Mouse (Mus musculus): ENCODE measurements around the gene Tnip1. TPM values are rescaled to one million over a fixed set of nuclear protein-coding genes. Genes with fewer than 3 reads are reported as not detected.

Tnip1 gene
- total and polyA plus RNA-seq, 3 experiments = 36.1 to 137 (median 67.8) TPM

GRCm38 (mm10) chr11:54924145-54924544 lies 38.6 kb downstream of the Tnip1 start:
- in situ Hi-C loops (cut with MboI; ENCODE audit: low pct_ligation_motif_present, low pct_unique_long_range_greater_than_20kb, low sequenced_read_pairs) = no loop called here
- H3K4me2 ChIP-seq (ENCODE audit: insufficient read depth, low read depth, poor library complexity, severe bottlenecking) = no peak overlapping the region
- no peaks in the 10 kb centered on the region for H3K79me2 ChIP-seq (replicated peaks; ENCODE audit: control insufficient read depth, extremely low read depth, insufficient read depth, poor library complexity, severe bottlenecking)
- dilution Hi-C loops (cut with MboI; ENCODE audit: extremely low pct_ligation_motif_present, extremely low pct_unique_long_range_greater_than_20kb, low sequenced_read_pairs) = no loop called here
- H3K4me1 ChIP-seq (ENCODE audit: control insufficient read depth in 1 of 2, insufficient read depth in 2 of 2) = peaks cover 0 to 40% of the 10 kb centered on the region in 2 experiments; a peak in 2 of 4 replicates
- no peak overlapping the region for H3K27ac ChIP-seq (ENCODE audit: insufficient read depth, low read depth)
- peaks cover 7% of the 10 kb centered on the region for H3K9me3 ChIP-seq (replicated peaks; ENCODE audit: low read length)
- H3K9ac ChIP-seq (ENCODE audit: insufficient read depth, low read depth) = no peak overlapping the region
- no peaks in the 10 kb centered on the region for H3K27me3 ChIP-seq (replicated peaks)
- no peak for TF ChIP-seq USF1 (IDR thresholded peaks at IDR 0.05; ENCODE audit: low read depth, low read length)
- TF ChIP-seq CHD1 (IDR thresholded peaks at IDR 0.05; ENCODE audit: low read depth, low read length) = no peak
- no peak for TF ChIP-seq TCF12 (IDR thresholded peaks at IDR 0.05; ENCODE audit: low read depth, low read length)
- no peak for TF ChIP-seq EP300 (IDR thresholded peaks at IDR 0.05; ENCODE audit: low read length)
- peaks cover 87 to 96% of the 10 kb centered on the region in 2 experiments for H3K36me3 ChIP-seq (replicated peaks in 1 of 2; ENCODE audit: control insufficient read depth in 1 of 2, insufficient read depth in 1 of 2, low read length in 1 of 2)
- H3K4me3 ChIP-seq (replicated peaks in 1 of 3; ENCODE audit: low read depth in 2 of 3, low read length in 2 of 3, poor library complexity in 1 of 3) = no peak overlapping the region
- DNase-seq (ENCODE audit: extremely low read depth) = no peak

GRCm38 (mm10) chr11:54922488-54922887 lies 40.2 kb downstream of the Tnip1 start:
- H3K4me2 ChIP-seq (ENCODE audit: insufficient read depth, low read depth, poor library complexity, severe bottlenecking) = no peak overlapping the region
- no peak for DNase-seq (ENCODE audit: extremely low read depth)

DNA sequence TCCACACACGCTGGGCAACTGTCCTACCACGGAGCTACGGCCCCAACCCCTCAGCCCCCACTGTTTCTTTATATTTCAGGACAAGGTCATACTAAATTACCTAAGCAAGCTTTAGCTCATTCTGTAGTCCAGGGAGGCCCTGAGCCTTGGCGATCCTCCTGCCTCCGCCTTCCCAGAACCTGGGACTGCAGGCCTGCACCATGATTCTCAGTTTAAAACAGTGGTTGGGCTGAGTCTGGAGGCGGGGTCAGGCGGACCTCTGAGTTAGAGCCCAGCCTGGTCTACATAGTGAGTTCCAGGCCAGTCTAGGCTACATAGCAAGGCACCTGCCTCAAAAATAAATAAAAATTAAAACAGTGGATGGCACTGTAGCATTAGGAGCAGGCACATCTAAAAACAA lies 40.9 kb downstream of the Tnip1 start:
- in situ Hi-C loops (cut with MboI; ENCODE audit: low pct_ligation_motif_present, low pct_unique_long_range_greater_than_20kb, low sequenced_read_pairs) = no loop called here

More at GRCm38 (mm10) chr11:54922488-54922887, 40.2 kb downstream of the Tnip1 start:
- H3K9ac ChIP-seq (ENCODE audit: insufficient read depth, low read depth) = no peak overlapping the region
- dilution Hi-C loops (cut with MboI; ENCODE audit: extremely low pct_ligation_motif_present, extremely low pct_unique_long_range_greater_than_20kb, low sequenced_read_pairs) (no loop called here), in situ Hi-C loops (cut with MboI; ENCODE audit: low pct_ligation_motif_present, low pct_unique_long_range_greater_than_20kb, low sequenced_read_pairs) (no loop called here)
- H3K36me3 ChIP-seq (replicated peaks in 1 of 2; ENCODE audit: control insufficient read depth in 1 of 2, insufficient read depth in 1 of 2, low read length in 1 of 2) = peaks cover 86 to 95% of the 10 kb centered on the region in 2 experiments
- H3K27ac ChIP-seq (ENCODE audit: insufficient read depth, low read depth) = no peak overlapping the region
- H3K27me3 ChIP-seq (replicated peaks) = no peaks in the 10 kb centered on the region
- peaks cover 10% of the 10 kb centered on the region for H3K9me3 ChIP-seq (replicated peaks; ENCODE audit: low read length)
- no peak overlapping the region for H3K4me3 ChIP-seq (replicated peaks in 1 of 3; ENCODE audit: low read depth in 2 of 3, low read length in 2 of 3, poor library complexity in 1 of 3)
- TF ChIP-seq GABPA (IDR thresholded peaks at IDR 0.05; ENCODE audit: insufficient replicate concordance, low read depth, low read length) = no peak
- TF ChIP-seq ZC3H11A (IDR thresholded peaks at IDR 0.05; ENCODE audit: low read depth, low read length) = no peak
- no peak for TF ChIP-seq CHD1 (IDR thresholded peaks at IDR 0.05; ENCODE audit: low read depth, low read length)
- TF ChIP-seq NRF1 (IDR thresholded peaks at IDR 0.05; ENCODE audit: low read depth, low read length) = no peak
- TF ChIP-seq SMC3 (IDR thresholded peaks at IDR 0.05; ENCODE audit: low read depth, low read length) = no peak
- TF ChIP-seq TCF12 (IDR thresholded peaks at IDR 0.05; ENCODE audit: low read depth, low read length) = no peak
- no peak for TF ChIP-seq IRF4 (IDR thresholded peaks at IDR 0.05; ENCODE audit: low read depth, low read length)
- TF ChIP-seq ELF1 (IDR thresholded peaks at IDR 0.05; ENCODE audit: low read depth, low read length) = no peak
- TF ChIP-seq ETS1 (conservative IDR thresholded peaks at IDR 0.05; ENCODE audit: low read depth, low read length) = no peak
- TF ChIP-seq MEF2A (IDR thresholded peaks at IDR 0.05; ENCODE audit: borderline replicate concordance, low read depth, low read length) = no peak
- no peak for TF ChIP-seq POLR2A (IDR thresholded peaks at IDR 0.05; ENCODE audit: low read depth, low read length)
- no peak for TF ChIP-seq MXI1 (IDR thresholded peaks at IDR 0.05; ENCODE audit: low read depth, low read length)
- TF ChIP-seq PAX5 (IDR thresholded peaks at IDR 0.05; ENCODE audit: low read length) = no peak
- no peaks in the 10 kb centered on the region for H3K79me2 ChIP-seq (replicated peaks; ENCODE audit: control insufficient read depth, extremely low read depth, insufficient read depth, poor library complexity, severe bottlenecking)
- peaks cover 0 to 44% of the 10 kb centered on the region in 2 experiments; a peak in 2 of 4 replicates for H3K4me1 ChIP-seq (ENCODE audit: control insufficient read depth in 1 of 2, insufficient read depth in 2 of 2)

More for the DNA sequence above, 40.9 kb downstream of the Tnip1 start:
- Histone ChIP-seq H3K4me2 (ENCODE audit: insufficient read depth, low read depth, poor library complexity, severe bottlenecking) (no peak overlapping the region), H3K27me3 (replicated peaks) (no peaks in the 10 kb centered on the region), H3K9ac (ENCODE audit: insufficient read depth, low read depth) (no peak overlapping the region), H3K4me3 (replicated peaks in 1 of 3; ENCODE audit: low read depth in 2 of 3, low read length in 2 of 3, poor library complexity in 1 of 3) (no peak overlapping the region), H3K36me3 (replicated peaks in 1 of 2; ENCODE audit: control insufficient read depth in 1 of 2, insufficient read depth in 1 of 2, low read length in 1 of 2) (peaks cover 86 to 95% of the 10 kb centered on the region in 2 experiments), H3K79me2 (replicated peaks; ENCODE audit: control insufficient read depth, extremely low read depth, insufficient read depth, poor library complexity, severe bottlenecking) (no peaks in the 10 kb centered on the region), H3K9me3 (replicated peaks; ENCODE audit: low read length) (peaks cover 10% of the 10 kb centered on the region), H3K4me1 (ENCODE audit: control insufficient read depth in 1 of 2, insufficient read depth in 2 of 2) (peaks cover 0 to 47% of the 10 kb centered on the region in 2 experiments; a peak in 2 of 4 replicates), H3K27ac (ENCODE audit: insufficient read depth, low read depth) (no peak overlapping the region)
- no peak for TF ChIP-seq HCFC1 (IDR thresholded peaks at IDR 0.05; ENCODE audit: low read depth, low read length)
- TF ChIP-seq MAFK (IDR thresholded peaks at IDR 0.05; ENCODE audit: insufficient replicate concordance, low read length) = no peak
- TF ChIP-seq EP300 (IDR thresholded peaks at IDR 0.05; ENCODE audit: low read length) = no peak
- TF ChIP-seq KAT2A (IDR thresholded peaks at IDR 0.05; ENCODE audit: insufficient replicate concordance, low read length) = no peak
- TF ChIP-seq CHD1 (IDR thresholded peaks at IDR 0.05; ENCODE audit: low read depth, low read length) = no peak
- no peak for TF ChIP-seq TCF12 (IDR thresholded peaks at IDR 0.05; ENCODE audit: low read depth, low read length)
- no peak for TF ChIP-seq PAX5 (IDR thresholded peaks at IDR 0.05; ENCODE audit: low read length)
- TF ChIP-seq RCOR1 (conservative IDR thresholded peaks at IDR 0.05; ENCODE audit: low read depth, low read length) = no peak
- TF ChIP-seq POLR2A (IDR thresholded peaks at IDR 0.05; ENCODE audit: low read depth, low read length) = no peak
- no peak for TF ChIP-seq MXI1 (IDR thresholded peaks at IDR 0.05; ENCODE audit: low read depth, low read length)
- no peak for TF ChIP-seq SMC3 (IDR thresholded peaks at IDR 0.05; ENCODE audit: low read depth, low read length)
- no peak for TF ChIP-seq USF2 (conservative IDR thresholded peaks at IDR 0.05; ENCODE audit: low read depth, low read length)
- DNase-seq (ENCODE audit: extremely low read depth) = no peak
- dilution Hi-C loops (cut with MboI; ENCODE audit: extremely low pct_ligation_motif_present, extremely low pct_unique_long_range_greater_than_20kb, low sequenced_read_pairs) = no loop called here
